Mouse (Mus musculus): ENCODE results near the gene Sash1.

Gene Sash1

GRCm38 (mm10) chr10:8902412-8902811 is 16.5 kb upstream of the Sash1 start:
- no peak for DNase-seq (ENCODE audit: low read depth, low spot score)

GRCm38 (mm10) chr10:8898831-8899511 is 13.1 kb upstream of the Sash1 start:
- no peak for DNase-seq (ENCODE audit: low read depth, low spot score)

GRCm38 (mm10) chr10:8898099-8898777 is 12.4 kb upstream of the Sash1 start:
- no peak for DNase-seq (ENCODE audit: low read depth, low spot score)

DNA sequence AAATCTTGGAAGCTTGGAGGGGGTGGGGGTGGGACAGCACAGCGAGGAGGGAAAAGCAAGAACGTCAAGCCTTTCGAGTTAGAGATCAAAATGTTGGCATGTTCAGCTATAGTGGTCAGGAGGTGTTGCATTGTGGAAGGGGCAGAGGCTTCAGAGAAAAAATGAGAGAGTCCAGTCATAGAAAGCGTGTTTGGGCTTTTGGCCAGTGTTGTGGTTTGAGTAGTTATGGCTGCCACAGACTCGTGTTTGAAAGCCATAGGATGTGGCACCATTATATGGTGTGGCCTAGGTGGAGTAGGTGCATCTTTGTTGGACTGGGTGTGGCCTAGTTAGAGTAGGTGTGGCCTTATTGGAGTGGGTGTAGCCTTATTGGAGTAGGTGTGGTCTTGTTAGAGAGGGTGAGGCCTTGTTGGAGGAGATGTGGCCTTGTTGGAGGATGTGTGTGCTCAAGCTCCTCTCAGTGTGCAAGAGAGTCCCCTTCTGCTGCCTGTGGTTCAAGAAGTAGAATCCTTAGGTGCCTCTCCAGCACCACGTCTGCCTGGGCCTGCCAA is 9.2 kb upstream of the Sash1 start:
- no peak for DNase-seq (ENCODE audit: low read depth, low spot score)

DNA sequence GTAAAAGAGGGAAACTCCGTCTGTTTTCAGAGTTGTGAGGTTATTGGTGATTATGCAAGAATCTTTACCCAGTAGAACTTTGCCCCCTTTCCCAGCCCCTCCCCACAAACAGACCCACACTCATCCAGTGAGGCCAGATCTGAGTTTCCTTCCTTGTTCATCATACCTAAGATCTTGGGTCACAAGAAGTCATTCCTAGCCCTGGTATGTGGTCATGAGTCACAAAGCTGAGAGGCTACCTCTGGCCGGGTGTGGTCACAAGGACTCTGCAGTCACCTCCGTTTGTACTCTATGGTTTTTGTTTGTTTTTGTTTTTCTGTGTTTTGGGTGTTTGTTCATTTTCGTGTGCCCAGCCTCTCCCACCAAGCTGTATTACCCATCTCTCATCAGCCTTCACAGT is 4.6 kb upstream of the Sash1 start:
- no peak for DNase-seq (ENCODE audit: low read depth, low spot score)

GRCm38 (mm10) chr10:8889341-8889740 is 3.5 kb upstream of the Sash1 start:
- no peak for DNase-seq (ENCODE audit: low read depth, low spot score)

DNA sequence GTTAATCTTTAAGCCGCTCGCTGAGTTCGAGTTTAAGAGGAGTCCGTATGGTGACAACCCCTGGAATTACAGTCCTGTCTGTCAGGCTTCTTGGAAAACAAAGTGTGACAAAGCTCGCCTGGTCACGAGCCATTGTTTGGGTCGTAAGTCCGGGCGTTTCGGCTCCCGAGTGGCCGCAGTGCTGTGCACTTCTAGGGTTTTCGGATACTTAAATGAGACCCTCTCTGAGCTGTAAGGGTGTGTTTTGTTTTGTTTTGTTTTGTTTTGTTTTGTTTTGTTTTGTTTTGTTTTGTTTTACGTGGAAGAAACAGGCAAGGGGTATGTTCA is 621 bp upstream of the Sash1 start:
- DNase-seq (ENCODE audit: low read depth, low spot score), result no peak

- no peak for DNase-seq (ENCODE audit: low read depth, low spot score)
Measured at GRCm38 (mm10) chr10:8885201-8885600, 669 bp downstream of the Sash1 start.

DNA sequence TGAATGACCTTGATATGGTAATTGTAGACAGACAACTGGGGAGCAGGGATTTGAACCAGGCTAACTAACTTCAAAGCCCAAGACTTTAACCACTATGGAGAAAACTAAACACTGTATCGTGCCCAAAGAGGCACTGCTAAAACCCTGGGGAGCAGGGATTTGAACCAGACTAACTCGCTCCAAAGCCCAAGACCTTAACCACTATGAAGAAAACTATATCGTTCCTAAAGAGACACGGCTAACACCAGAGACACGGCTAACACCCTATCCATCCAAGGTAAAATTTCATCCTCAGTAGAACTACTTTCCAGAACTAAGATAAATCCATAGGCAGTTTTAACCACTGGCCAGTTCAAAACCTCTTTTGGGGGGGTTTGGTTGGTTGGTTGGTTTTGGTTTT is 1.3 kb downstream of the Sash1 start:
- DNase-seq (ENCODE audit: low read depth, low spot score), result no peak

GRCm38 (mm10) chr10:8883686-8884085 is 2.2 kb downstream of the Sash1 start:
- DNase-seq (ENCODE audit: low read depth, low spot score), result no peak

DNA sequence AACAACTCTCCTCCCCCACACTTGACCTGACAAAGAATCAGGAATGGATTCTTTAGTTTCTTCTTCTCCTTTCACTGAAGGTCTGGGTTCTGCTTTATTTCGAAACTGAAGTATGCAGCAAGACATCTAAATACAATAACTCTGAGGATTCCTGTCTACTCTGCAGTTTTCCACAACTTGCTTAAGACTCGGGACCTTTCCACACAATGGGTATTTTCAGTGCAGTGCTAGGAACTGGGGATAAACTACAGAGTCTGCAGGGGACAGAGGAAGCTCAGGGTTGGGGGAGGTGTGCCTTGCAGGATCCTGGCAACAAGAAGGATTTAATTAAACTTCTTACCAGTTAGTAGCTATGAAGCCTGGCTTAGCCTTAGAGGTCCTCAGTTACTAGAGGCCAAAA is 4.1 kb downstream of the Sash1 start:
- no peak for DNase-seq (ENCODE audit: low read depth, low spot score)

- no peak for DNase-seq (ENCODE audit: low read depth, low spot score)
Measured at GRCm38 (mm10) chr10:8880950-8881675, 4.8 kb downstream of the Sash1 start.

DNA sequence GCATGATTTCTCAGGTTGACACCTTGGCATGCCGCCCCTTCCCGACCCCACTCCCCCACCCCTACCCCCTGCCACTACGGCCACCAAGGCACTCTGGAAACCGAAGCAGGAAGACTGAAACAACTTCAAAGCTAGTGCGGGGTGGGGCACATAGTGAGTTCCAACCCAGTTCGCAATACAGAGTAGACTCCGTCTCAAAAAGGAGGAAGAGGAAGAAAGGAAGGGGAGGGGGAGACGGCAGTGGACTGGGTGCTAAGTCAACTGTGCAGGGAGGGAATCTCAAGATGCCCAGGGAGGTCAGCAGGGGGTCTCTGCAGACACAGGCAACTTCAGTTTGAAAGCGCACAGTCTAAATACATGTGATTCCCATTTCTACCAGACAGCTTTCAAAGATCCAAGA is 7.0 kb downstream of the Sash1 start:
- no peak for DNase-seq (ENCODE audit: low read depth, low spot score)

- DNase-seq (ENCODE audit: low read depth, low spot score), result no peak
Measured at GRCm38 (mm10) chr10:8878381-8878780, 7.5 kb downstream of the Sash1 start.

- DNase-seq (ENCODE audit: low read depth, low spot score), result no peak
Measured at GRCm38 (mm10) chr10:8873631-8874370, 12.1 kb downstream of the Sash1 start.

GRCm38 (mm10) chr10:8872788-8873187 is 13.1 kb downstream of the Sash1 start:
- DNase-seq (ENCODE audit: low read depth, low spot score), result no peak

DNA sequence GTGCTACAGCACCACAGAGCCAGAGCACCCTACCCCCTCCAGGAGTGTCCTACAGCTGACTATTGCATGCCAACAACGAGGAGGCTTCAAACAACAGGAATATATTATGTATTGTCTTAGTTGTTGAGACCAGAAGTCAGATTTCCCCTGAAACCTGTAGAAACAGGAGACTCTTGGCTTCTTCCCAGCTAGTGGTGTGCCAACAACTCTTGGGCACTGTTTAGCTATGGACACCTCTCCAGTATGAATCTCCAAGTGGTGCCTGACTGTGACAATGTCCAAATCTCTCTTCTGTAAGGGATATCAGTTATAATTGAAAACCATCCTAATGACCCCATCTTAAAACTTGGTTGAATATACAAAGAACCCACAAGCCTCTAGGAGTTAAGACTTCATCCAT is 13.9 kb downstream of the Sash1 start:
- no peak for DNase-seq (ENCODE audit: low read depth, low spot score)

DNA sequence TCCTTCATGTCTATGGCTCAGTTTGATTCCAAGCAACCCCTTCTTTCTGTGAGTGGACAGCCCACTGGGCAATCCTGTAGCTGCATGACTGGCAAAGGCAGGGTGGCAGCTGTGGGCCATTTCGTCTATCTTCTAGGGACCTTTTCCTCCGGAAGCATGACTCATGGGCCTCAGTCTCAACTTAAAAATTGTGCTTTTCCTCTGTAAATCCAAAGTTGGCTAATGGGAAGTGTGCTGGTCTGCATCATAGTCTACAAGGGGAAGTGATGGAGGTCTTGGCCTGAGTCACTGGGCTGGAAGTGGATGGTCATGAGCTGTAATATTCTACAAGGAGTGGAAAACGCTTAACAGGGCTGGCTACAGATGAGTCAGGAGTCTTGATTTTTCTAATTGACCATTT is 15.5 kb downstream of the Sash1 start:
- DNase-seq (ENCODE audit: low read depth, low spot score), result no peak

- DNase-seq (ENCODE audit: low read depth, low spot score), result no peak
Measured at GRCm38 (mm10) chr10:8866062-8866642, 19.7 kb downstream of the Sash1 start.

- no peak for DNase-seq (ENCODE audit: low read depth, low spot score)
Measured at GRCm38 (mm10) chr10:8860655-8861054, 25.2 kb downstream of the Sash1 start.

- no peak for DNase-seq (ENCODE audit: low read depth, low spot score)
Measured at GRCm38 (mm10) chr10:8858718-8859117, 27.2 kb downstream of the Sash1 start.

DNA sequence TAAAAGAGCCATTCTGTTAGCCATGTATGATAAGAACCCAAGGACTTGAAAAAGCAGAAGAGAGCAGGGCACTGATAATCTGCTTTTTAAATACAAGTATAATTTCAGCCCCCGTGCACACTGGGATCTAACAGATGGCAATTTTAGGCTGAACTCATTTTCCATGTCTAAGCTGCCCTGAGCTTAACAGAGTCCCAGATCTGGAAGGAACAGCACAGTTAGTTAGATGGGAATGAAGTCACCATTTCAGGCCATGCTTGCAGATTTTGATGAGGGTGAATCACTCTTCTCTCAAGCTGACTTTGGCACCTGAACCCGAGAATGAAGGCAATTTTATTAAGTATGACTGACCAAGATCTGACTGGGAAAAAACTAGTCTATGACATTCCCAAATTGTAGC is 28.9 kb downstream of the Sash1 start:
- no peak for DNase-seq (ENCODE audit: low read depth, low spot score)
